Mouse (Mus musculus) fibroblast of lung, adult 2 months (primary cell): ENCODE results near the gene Tbx6.

Experiments
- DNase-seq: peaks from one replicate; pipeline ENCODE4 v3.0.0-alpha.2; 2011; ENCODE audit warnings: low read depth

Gene Tbx6

DNA sequence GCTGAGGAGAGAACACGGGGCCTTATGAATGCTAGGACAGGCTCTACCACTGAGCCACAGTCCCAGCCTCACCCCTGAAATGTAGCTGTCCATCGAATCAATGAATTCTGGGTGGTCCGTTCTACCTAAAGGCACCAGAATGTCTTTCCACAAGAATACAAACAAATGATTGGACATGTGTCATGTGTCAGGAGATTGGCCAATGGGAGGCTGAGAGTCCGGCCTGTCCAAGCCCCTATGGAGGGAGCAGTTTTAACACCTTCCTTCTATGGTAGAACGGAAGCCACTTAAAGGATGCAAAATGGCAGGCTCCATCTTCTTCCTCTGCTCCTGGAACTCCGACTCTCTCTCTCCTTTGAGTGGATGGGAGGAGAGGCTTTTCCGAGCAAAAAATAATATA is 36.3 kb downstream of the Tbx6 start:
- DNase-seq, result no peak

DNA sequence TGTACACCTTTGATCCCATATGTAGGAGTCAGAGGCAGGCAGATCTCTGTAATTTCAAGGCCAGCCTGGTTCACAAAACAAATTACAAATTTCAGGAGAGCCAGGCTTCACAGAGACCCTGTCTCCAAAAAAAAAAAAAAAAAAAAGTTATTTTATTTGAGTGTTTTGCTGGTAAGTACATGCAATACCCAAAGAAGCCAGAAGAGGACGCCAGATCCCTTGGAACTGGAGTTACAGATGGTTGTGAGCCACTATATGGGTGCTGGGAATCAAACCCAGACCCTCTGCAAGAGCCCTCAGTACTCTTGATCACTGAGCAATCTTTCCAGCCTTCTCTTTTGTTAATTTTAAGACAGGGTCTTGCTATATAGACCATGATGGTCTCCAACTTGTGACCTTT is 37.5 kb downstream of the Tbx6 start:
- no peak for DNase-seq

DNA sequence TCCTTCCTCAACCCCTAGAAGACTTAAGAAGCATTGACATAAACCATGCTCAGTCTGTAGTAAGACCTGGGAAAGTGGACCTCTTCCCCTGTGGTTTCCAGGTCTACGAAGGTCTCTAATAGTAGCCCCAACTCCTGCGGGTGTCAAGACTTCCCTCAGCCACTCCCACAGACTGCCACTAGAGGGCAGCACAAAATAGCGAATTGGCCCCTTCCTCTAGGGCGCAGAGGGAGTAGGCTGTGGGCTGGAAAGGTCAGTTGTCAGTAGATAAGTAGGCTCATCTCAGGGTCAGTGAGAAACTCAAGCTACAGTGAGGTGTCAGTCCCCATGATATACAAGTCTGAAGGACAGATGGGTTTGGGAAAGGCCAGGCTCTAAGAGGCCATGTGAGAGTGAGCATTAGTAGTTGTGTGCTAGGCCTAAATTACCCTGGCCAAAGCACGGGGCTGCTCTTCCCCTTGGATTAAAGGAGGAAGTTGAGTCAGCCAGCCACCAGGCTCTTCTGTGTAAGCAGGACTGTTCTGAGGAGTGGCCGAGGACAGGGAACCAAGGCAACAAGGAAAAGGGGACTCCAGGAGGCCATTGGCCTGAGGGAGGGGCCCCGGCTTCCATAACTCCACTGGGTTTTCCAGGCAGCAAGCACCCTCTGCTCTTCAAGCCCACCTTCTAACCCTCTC is 40.7 kb downstream of the Tbx6 start:
- peak; percentile 21 for DNase-seq

DNA sequence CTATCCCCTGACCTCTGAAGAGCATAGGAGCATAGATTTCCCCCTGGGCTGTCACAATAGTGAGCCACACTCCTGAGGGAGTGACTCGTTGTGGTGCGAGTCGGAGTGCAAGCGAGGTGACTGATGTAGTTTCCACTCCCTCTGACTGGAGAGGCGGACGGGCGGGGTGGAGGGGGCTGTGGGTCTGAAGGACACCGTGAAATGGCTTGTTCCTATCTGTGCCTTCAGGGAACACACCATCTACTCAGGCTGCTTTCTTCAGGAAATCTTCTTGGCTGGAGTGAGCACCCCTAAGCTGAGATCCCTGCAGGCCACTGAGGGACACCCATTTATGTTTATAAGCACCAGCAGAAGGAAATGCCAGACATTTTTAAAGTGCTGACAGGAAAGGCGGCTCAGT is 41.5 kb downstream of the Tbx6 start:
- DNase-seq, result no peak

DNA sequence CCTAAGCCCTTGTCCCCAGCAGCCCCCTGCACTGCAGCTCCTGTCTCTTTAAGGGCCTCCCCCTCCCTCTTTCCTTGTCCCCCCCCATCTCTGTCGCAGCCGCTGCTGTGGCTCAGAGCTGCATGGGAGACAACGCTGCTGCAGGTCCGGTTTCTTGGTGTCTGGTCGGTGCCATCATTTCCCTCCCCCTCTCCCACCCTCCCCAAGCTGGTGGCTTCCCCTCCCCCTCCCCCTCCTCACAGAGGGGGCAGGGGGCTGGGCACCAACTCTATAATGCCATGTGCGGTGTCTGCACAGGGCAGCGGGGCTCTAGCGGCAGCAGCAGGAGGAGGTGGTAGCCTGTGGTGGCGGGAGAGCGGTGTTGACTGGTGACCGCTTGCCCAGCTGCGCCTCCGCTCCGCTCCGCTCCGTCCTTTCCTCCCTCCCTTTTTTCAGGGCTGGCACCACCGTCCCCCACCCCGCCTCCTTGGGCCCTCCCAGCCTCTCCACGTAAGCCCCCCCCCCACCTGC is 42.0 kb downstream of the Tbx6 start:
- no peak for DNase-seq

DNA sequence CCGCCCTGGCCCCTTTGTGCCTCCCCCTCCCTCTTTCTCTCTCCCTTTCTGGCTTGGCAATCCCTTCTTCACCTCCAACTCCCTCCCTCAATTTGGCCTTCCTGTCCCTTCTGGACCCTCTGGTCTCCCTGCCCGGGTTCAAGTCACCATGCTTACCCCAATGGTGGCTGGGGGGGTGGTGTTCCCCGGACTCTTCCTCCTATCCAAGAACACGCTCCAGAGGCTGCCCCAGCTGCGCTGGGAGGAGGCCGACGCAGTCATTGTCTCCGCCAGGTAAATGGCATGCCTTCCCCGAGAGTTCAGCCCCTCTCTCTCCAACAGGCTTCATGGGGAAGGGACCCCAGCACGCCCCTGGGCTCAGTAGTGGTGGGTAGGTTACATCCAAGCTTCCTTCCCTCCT is 42.7 kb downstream of the Tbx6 start:
- DNase-seq, result no peak

DNA sequence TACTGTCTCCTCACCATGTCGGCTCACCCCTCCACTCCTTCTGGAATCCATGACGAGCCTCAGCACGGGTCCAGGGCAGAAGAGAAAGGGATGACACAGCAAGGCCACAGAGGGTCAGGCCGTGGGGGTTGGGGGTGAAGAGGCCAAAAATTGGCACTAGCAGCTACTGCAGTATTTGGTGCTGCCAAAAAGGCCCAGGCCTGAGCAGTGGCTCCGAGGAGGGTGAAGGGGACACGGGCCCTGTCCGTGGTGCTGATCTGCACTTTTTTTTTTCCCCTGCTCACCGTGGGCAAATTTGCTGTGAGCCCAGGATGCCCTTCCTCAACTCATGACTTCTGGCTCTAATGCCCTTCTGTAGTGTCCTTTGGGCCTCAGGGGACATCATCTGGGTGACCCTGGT is 44.1 kb downstream of the Tbx6 start:
- no peak for DNase-seq

DNA sequence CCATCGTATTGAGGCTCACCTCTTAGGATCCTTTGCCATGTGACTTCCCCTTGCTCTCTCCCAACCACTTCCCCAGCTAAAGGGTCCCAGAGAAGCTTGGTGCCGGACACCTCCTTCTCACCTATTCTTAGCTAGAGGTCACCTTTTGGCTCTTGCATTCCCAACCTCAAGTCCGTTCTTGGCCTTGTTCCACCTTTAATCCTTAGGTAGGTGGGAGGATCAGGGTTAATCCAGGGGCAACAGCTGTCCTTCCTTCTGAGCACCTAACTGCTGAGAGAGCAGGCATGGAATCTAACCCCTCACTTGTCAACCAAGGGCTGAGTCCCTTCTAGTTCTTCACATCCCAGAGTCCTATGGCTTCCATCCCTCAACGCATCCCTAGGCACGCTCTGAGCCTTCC is 44.7 kb downstream of the Tbx6 start:
- DNase-seq, result no peak

DNA sequence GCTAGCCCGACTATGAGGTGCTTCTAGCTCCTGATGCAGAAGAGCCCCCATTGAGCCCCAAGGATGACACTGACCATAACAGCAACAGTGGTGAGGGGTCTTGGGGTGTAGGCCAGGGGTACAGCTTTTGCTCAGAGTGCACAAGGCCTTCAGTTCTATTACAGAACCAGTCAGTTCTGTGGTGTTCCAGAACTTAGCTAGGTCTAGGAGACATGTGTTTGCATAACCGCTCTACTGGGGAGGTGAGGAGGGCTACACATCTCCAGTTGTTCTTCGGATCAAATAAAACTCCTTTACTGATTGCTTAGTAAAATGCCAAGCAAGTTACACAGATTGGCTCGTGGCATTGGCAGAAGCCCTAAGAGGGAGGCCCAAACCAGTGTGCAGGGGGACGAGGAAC is 50.3 kb downstream of the Tbx6 start, which contains the start of gene 4930451I11Rik:
4930451I11Rik (minus strand) TSS at position 101 of the 400 bp plus-strand sequence.
- DNase-seq, result no peak

DNA sequence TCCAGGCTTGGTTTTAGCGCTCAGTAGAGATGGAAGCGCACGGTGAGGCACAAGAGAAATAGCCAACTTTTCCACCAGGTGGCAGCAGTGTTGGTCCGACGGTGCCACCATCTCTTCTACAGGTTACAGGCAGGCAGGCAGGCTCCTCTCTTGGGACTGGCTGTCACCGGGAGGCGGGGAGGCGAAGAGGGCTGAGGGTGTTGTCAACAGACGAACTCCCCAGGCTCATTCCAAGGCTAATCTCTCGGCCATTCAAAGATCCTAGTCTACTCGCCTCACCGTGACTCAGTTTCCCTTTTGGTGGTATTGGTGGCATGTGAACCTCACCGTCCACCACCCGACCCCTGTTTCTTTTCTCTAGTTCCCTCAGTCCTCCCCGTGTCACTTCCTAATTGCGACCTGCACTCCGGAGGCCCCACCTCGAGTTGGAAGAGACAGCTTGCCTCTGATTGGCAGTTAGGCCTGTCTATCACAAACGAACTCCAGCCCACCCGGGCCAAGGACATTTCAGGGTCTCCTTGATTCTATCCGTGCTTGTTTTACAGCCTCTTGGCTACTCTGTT is 50.8 kb downstream of the Tbx6 start:
- DNase-seq, result peak; percentile 20

DNA sequence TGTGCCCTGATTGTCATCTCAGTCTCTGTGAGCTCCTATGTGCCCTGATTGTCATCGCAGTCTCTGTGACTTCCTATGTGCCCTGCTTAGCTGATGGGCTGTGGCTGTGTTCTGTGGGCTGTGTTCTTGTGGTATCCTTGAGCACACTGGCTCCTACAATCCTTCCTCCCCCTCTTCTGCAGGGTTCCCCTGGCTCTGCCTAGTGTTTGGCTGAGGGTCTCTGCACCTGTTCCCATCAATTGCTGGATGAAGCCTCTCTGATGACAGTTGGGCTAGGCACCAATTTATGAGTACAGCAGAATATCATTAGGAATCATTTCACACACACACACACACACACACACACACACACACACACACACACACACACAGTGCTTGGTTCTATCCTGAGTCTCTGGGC is 52.0 kb downstream of the Tbx6 start:
- DNase-seq, result no peak
